Mouse (Mus musculus): ENCODE measurements around the gene Elf3. TPM values are rescaled to one million over a fixed set of nuclear protein-coding genes. Genes with fewer than 3 reads are reported as not detected.
"Not testable (repeated sequence)": the region's sequence is repeated elsewhere in the genome, so short reads cannot be mapped to it uniquely, and the experiment has no call there.

The Elf3 gene
- polyA plus RNA-seq, 1 experiment from 2014 or later: 44.1 TPM

GRCm38 (mm10) chr1:135248434-135248850 is 9.9 kb downstream of the Elf3 start:
- no peak overlapping the region for H3K9ac ChIP-seq (replicated peaks; ENCODE audit: low read length)
- 5% methylated on average over 15 of the region's 15 CpGs for WGBS
- no peaks in the 10 kb centered on the region for H3K36me3 ChIP-seq (ENCODE audit: insufficient read depth, low read length)
- H3K4me3 ChIP-seq (ENCODE audit: low read length): peak overlapping the region; percentile 10; the same call in 1 of the 2 replicates
- no peaks in the 10 kb centered on the region for H3K9me3 ChIP-seq (ENCODE audit: low read length)
- peak overlapping the region; percentile 31 for H3K4me2 ChIP-seq (replicated peaks; ENCODE audit: low read depth, low read length)
- peaks cover 7% of the 10 kb centered on the region for H3K4me1 ChIP-seq (ENCODE audit: insufficient read depth, low read length)
- H3K27ac ChIP-seq (ENCODE audit: low read length): no peak overlapping the region
- H3K27me3 ChIP-seq (ENCODE audit: insufficient read depth, low read length): no peaks in the 10 kb centered on the region
- peak; percentile 84 for ATAC-seq (ENCODE audit: low FRiP score, low TSS enrichment)

GRCm38 (mm10) chr1:135244014-135244413 is 14.4 kb downstream of the Elf3 start:
- no peak overlapping the region for H3K9ac ChIP-seq (replicated peaks; ENCODE audit: low read length)
- no peak overlapping the region for H3K4me2 ChIP-seq (replicated peaks; ENCODE audit: low read depth, low read length)
- H3K4me1 ChIP-seq (ENCODE audit: insufficient read depth, low read length): no peaks in the 10 kb centered on the region
- H3K36me3 ChIP-seq (ENCODE audit: insufficient read depth, low read length): no peaks in the 10 kb centered on the region
- no peak for ATAC-seq (ENCODE audit: low FRiP score, low TSS enrichment)
- H3K9me3 ChIP-seq (ENCODE audit: low read length): no peaks in the 10 kb centered on the region
- H3K27ac ChIP-seq (ENCODE audit: low read length): no peak overlapping the region
- no peaks in the 10 kb centered on the region for H3K27me3 ChIP-seq (ENCODE audit: insufficient read depth, low read length)
- 69% methylated on average over 8 of the region's 8 CpGs for WGBS
- H3K4me3 ChIP-seq (ENCODE audit: low read length): no peak overlapping the region

- not testable (repeated sequence) for H3K27me3 ChIP-seq (ENCODE audit: insufficient read depth, low read length); H3K4me1 ChIP-seq (ENCODE audit: insufficient read depth, low read length); ATAC-seq (ENCODE audit: low FRiP score, low TSS enrichment); H3K27ac ChIP-seq (ENCODE audit: low read length); H3K4me3 ChIP-seq (ENCODE audit: low read length); H3K36me3 ChIP-seq (ENCODE audit: insufficient read depth, low read length); H3K9ac ChIP-seq (replicated peaks; ENCODE audit: low read length); H3K9me3 ChIP-seq (ENCODE audit: low read length); H3K4me2 ChIP-seq (replicated peaks; ENCODE audit: low read depth, low read length)
- WGBS: 81% methylated on average over 4 of the region's 4 CpGs
Observed at GRCm38 (mm10) chr1:135240206-135240605, 18.2 kb downstream of the Elf3 start.

GRCm38 (mm10) chr1:135237131-135237851 is 21.1 kb downstream of the Elf3 start:
- Histone ChIP-seq H3K4me1 (ENCODE audit: insufficient read depth, low read length) (peaks cover 5% of the 10 kb centered on the region; the same call in 1 of the 2 replicates), H3K36me3 (ENCODE audit: insufficient read depth, low read length) (no peaks in the 10 kb centered on the region), H3K27ac (ENCODE audit: low read length) (peak overlapping the region; percentile 6; the same call in 1 of the 2 replicates), H3K4me2 (replicated peaks; ENCODE audit: low read depth, low read length) (no peak overlapping the region), H3K27me3 (ENCODE audit: insufficient read depth, low read length) (no peaks in the 10 kb centered on the region), H3K9me3 (ENCODE audit: low read length) (no peaks in the 10 kb centered on the region), H3K9ac (replicated peaks; ENCODE audit: low read length) (no peak overlapping the region), H3K4me3 (ENCODE audit: low read length) (no peak overlapping the region)
- ATAC-seq (ENCODE audit: low FRiP score, low TSS enrichment): peak; percentile 94
- 44% methylated on average over 12 of the region's 12 CpGs for WGBS

- Histone ChIP-seq H3K27ac (ENCODE audit: low read length) (no peak overlapping the region), H3K36me3 (ENCODE audit: insufficient read depth, low read length) (no peaks in the 10 kb centered on the region), H3K4me2 (replicated peaks; ENCODE audit: low read depth, low read length) (no peak overlapping the region), H3K4me3 (ENCODE audit: low read length) (no peak overlapping the region), H3K9me3 (ENCODE audit: low read length) (no peaks in the 10 kb centered on the region), H3K4me1 (ENCODE audit: insufficient read depth, low read length) (peaks cover 5% of the 10 kb centered on the region; the same call in 1 of the 2 replicates), H3K9ac (replicated peaks; ENCODE audit: low read length) (no peak overlapping the region), H3K27me3 (ENCODE audit: insufficient read depth, low read length) (no peaks in the 10 kb centered on the region)
- no peak for ATAC-seq (ENCODE audit: low FRiP score, low TSS enrichment)
- 90% methylated on average over 12 of the region's 12 CpGs for WGBS
Observed at GRCm38 (mm10) chr1:135234771-135235170, 23.6 kb downstream of the Elf3 start.

- H3K4me2 ChIP-seq (replicated peaks; ENCODE audit: low read depth, low read length): no peak overlapping the region
- no peaks in the 10 kb centered on the region for H3K9me3 ChIP-seq (ENCODE audit: low read length)
- WGBS: 75% methylated on average over 6 of the region's 6 CpGs
- no peaks in the 10 kb centered on the region for H3K36me3 ChIP-seq (ENCODE audit: insufficient read depth, low read length)
- no peak overlapping the region for H3K27ac ChIP-seq (ENCODE audit: low read length)
- H3K9ac ChIP-seq (replicated peaks; ENCODE audit: low read length): no peak overlapping the region
- H3K4me3 ChIP-seq (ENCODE audit: low read length): no peak overlapping the region
- peaks cover 5% of the 10 kb centered on the region; the same call in 1 of the 2 replicates for H3K4me1 ChIP-seq (ENCODE audit: insufficient read depth, low read length)
- H3K27me3 ChIP-seq (ENCODE audit: insufficient read depth, low read length): no peaks in the 10 kb centered on the region
- ATAC-seq (ENCODE audit: low FRiP score, low TSS enrichment): no peak
Observed at GRCm38 (mm10) chr1:135233961-135234360, 24.4 kb downstream of the Elf3 start.

- H3K9ac ChIP-seq (replicated peaks; ENCODE audit: low read length); H3K36me3 ChIP-seq (ENCODE audit: insufficient read depth, low read length); H3K27me3 ChIP-seq (ENCODE audit: insufficient read depth, low read length); H3K4me3 ChIP-seq (ENCODE audit: low read length); H3K4me1 ChIP-seq (ENCODE audit: insufficient read depth, low read length); H3K27ac ChIP-seq (ENCODE audit: low read length); ATAC-seq (ENCODE audit: low FRiP score, low TSS enrichment); H3K4me2 ChIP-seq (replicated peaks; ENCODE audit: low read depth, low read length); H3K9me3 ChIP-seq (ENCODE audit: low read length): not testable (repeated sequence)
- 89% methylated on average over 20 of the region's 20 CpGs for WGBS
Observed at GRCm38 (mm10) chr1:135231878-135232277, 26.5 kb downstream of the Elf3 start.

GRCm38 (mm10) chr1:135227339-135227950 is 30.9 kb downstream of the Elf3 start:
- ATAC-seq (ENCODE audit: low FRiP score, low TSS enrichment): 0 out of 2 replicates have a peak, but pooled peaks have one; percentile 49
- H3K27me3 ChIP-seq (ENCODE audit: insufficient read depth, low read length): no peaks in the 10 kb centered on the region
- H3K4me2 ChIP-seq (replicated peaks; ENCODE audit: low read depth, low read length): no peak overlapping the region
- 83% methylated on average over 13 of the region's 13 CpGs for WGBS
- H3K27ac ChIP-seq (ENCODE audit: low read length): no peak overlapping the region
- no peaks in the 10 kb centered on the region for H3K9me3 ChIP-seq (ENCODE audit: low read length)
- no peak overlapping the region for H3K9ac ChIP-seq (replicated peaks; ENCODE audit: low read length)
- H3K4me1 ChIP-seq (ENCODE audit: insufficient read depth, low read length): 0 out of 2 replicates have a peak, but pooled peaks cover 4% of the 10 kb centered on the region
- no peaks in the 10 kb centered on the region for H3K36me3 ChIP-seq (ENCODE audit: insufficient read depth, low read length)
- no peak overlapping the region for H3K4me3 ChIP-seq (ENCODE audit: low read length)

GRCm38 (mm10) chr1:135224981-135225604 is 33.3 kb downstream of the Elf3 start:
- no peaks in the 10 kb centered on the region for H3K9me3 ChIP-seq (ENCODE audit: low read length)
- WGBS: 31% methylated on average over 6 of the region's 6 CpGs
- H3K4me3 ChIP-seq (ENCODE audit: low read length): no peak overlapping the region
- H3K4me2 ChIP-seq (replicated peaks; ENCODE audit: low read depth, low read length): no peak overlapping the region
- H3K36me3 ChIP-seq (ENCODE audit: insufficient read depth, low read length): no peaks in the 10 kb centered on the region
- H3K9ac ChIP-seq (replicated peaks; ENCODE audit: low read length): no peak overlapping the region
- no peaks in the 10 kb centered on the region for H3K27me3 ChIP-seq (ENCODE audit: insufficient read depth, low read length)
- H3K27ac ChIP-seq (ENCODE audit: low read length): no peak overlapping the region
- 0 out of 2 replicates have a peak, but pooled peaks cover 4% of the 10 kb centered on the region for H3K4me1 ChIP-seq (ENCODE audit: insufficient read depth, low read length)
- 0 out of 2 replicates have a peak, but pooled peaks have one; percentile 46 for ATAC-seq (ENCODE audit: low FRiP score, low TSS enrichment)

All from kidney, embryonic 16.5 days (tissue).